ENCODE assay signal across 8 mouse cellular contexts in the genomic region with DNA sequence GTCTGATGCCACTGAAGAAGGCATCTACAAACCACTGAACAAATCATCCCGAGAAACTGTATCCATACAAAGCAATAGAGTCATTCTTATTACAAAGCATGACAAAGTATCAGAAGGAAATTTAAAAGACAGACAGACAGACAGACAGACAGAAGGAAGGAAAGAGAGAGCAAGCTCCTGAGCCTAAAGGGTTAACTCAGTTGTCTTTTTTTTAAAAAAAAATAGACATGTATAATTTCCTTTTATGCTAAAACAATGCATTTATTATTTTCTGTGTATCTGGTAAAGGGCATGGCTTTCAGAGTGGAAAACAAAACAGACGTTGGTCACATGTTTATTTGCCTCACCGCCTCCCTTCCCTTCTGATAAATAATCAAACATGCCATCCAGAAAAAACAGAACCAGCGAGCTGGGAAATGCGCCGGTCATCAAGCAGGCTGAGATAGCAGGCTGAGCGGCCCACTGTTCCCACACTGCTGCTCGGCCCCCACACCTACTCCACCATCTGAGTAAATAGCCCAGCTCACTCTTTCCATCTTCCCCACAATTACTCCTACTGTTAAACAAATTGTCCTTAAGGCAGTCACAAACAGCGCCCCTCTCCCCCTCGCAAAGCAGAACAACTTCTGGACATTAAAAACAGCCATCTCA.
DNase-seq lines count a peak whose midpoint lies in the region; ATAC-seq and TF ChIP-seq lines count a peak whose summit lies in the region.

No protein-coding gene starts in this region.

- no peaks in the 10 kb centered on the region for H3K27me3 ChIP-seq in lung, embryonic 16.5 days (ENCODE audit: control insufficient read depth, insufficient read depth, low read depth, low read length)
- H3K27me3 ChIP-seq in cerebellum, adult 2 months (ENCODE audit: control insufficient read depth, insufficient read depth, low read length), result no peaks in the 10 kb centered on the region

- peak; percentile 48 for DNase-seq in CD4-positive, CD25-positive, alpha-beta regulatory T cell, adult 2 months (ENCODE audit: low read depth, low spot score)
- peak; percentile 8 for DNase-seq in urinary bladder, postnatal 25 days (ENCODE audit: low spot score)
- no peak for DNase-seq in urinary bladder, adult 18-20 months (ENCODE audit: low spot score in 2 of 2)
- DNase-seq in induced T-regulatory cell, adult 2 months (ENCODE audit: low read depth), result peak; percentile 56
- no peak for DNase-seq in cerebellum, adult 2 months
- DNase-seq in right cerebral cortex, postnatal 14 days, result no peak

- H3K9me3 ChIP-seq in lung, embryonic 16.5 days (ENCODE audit: control insufficient read depth, low read length), result no peaks in the 10 kb centered on the region

- no peak for TF ChIP-seq POLR2A in cerebellum, adult 2 months (IDR thresholded peaks at IDR 0.05; ENCODE audit: borderline replicate concordance, insufficient read depth, low read length)

- H3K4me3 ChIP-seq in lung, embryonic 16.5 days (ENCODE audit: low read length), result peak overlapping the region; percentile 50
- no peak overlapping the region for H3K4me3 ChIP-seq in cerebellum, adult 2 months (replicated peaks; ENCODE audit: insufficient read depth, low read depth, low read length)

- peak overlapping the region; percentile 66 for H3K9ac ChIP-seq in lung, embryonic 16.5 days (ENCODE audit: low read length)

- peak overlapping the region; percentile 64 for H3K4me2 ChIP-seq in lung, embryonic 16.5 days (ENCODE audit: low read depth, low read length)

- H3K27ac ChIP-seq in lung, embryonic 16.5 days (ENCODE audit: low read length), result peak overlapping the region; percentile 84
- H3K27ac ChIP-seq in cerebellum, adult 2 months (ENCODE audit: insufficient read depth, low read length), result no peak overlapping the region

- 16% methylated on average over 10 of the region's 10 CpGs for WGBS in lung, embryonic 16.5 days
- WGBS in cerebellum, adult 2 months, result 74% methylated on average over 10 of the region's 10 CpGs

- TF ChIP-seq CTCF in cerebellum, adult 2 months (IDR thresholded peaks at IDR 0.05; ENCODE audit: borderline replicate concordance, insufficient read depth, low read depth, low read length), result no peak

- ATAC-seq in CD4-positive, CD25-positive, alpha-beta regulatory T cell, adult 4 months, result no peak
- ATAC-seq in lung, embryonic 16.5 days (ENCODE audit: low read depth), result no peak

- no peaks in the 10 kb centered on the region for H3K36me3 ChIP-seq in lung, embryonic 16.5 days (ENCODE audit: control insufficient read depth, insufficient read depth, low read length)

- H3K4me1 ChIP-seq in lung, embryonic 16.5 days (replicated peaks; ENCODE audit: control insufficient read depth, insufficient read depth, low read length), result peaks cover 31% of the 10 kb centered on the region
- H3K4me1 ChIP-seq in cerebellum, adult 2 months (ENCODE audit: control insufficient read depth, insufficient read depth, low read length), result no peaks in the 10 kb centered on the region

Comparison
In these comparisons a context has a peak if more than half of its experiments do, and no peak if none do; other contexts are left out.
1. DNase-seq: peak in CD4-positive, CD25-positive, alpha-beta regulatory T cell, adult 2 months (single experiment), urinary bladder, postnatal 25 days (single experiment) and induced T-regulatory cell, adult 2 months (single experiment); none in urinary bladder, adult 18-20 months (0 of 2), cerebellum, adult 2 months (0 of 2) and right cerebral cortex, postnatal 14 days (single experiment).